Mouse (Mus musculus) intestine, postnatal 0 days (tissue): ENCODE measurements around the gene Lamtor4. TPM values are rescaled to one million over a fixed set of nuclear protein-coding genes. Genes with fewer than 3 reads are reported as not detected.

Source experiments
- ATAC-seq: fragments of 200-750 bp; cut with Nextera tagmentation; 2 replicates; pipeline ENCODE4 v1.8.0; 2017; ENCODE audit warnings: mild to moderate bottlenecking, moderate TSS enrichment, moderate library complexity
- H3K27ac ChIP-seq: fragments of 300-500 bp; sonication (generic); 2 replicates; pipeline ENCODE4 v1.5.1; 2014; ENCODE audit warnings: mild to moderate bottlenecking, low read depth, low read length, moderate library complexity
- H3K27me3 ChIP-seq: fragments of 300-500 bp; sonication (generic); replicated peaks from 2 replicates; pipeline ENCODE4 v1.6.1; 2014; ENCODE audit warnings: low read length, mixed read lengths; ENCODE audit not compliant: control insufficient read depth, insufficient read depth
- H3K36me3 ChIP-seq: fragments of 300-500 bp; sonication (generic); 2 replicates; pipeline ENCODE4 v1.6.1; 2014; ENCODE audit warnings: mild to moderate bottlenecking, moderate library complexity; ENCODE audit not compliant: control insufficient read depth, insufficient read depth
- H3K4me1 ChIP-seq: fragments of 300-500 bp; sonication (generic); replicated peaks from 2 replicates; pipeline ENCODE4 v1.6.1; 2014; ENCODE audit warnings: antibody characterized with exemption, low read length, mixed read lengths; ENCODE audit not compliant: control insufficient read depth, insufficient read depth
- H3K4me2 ChIP-seq: fragments of 300-500 bp; sonication (generic); replicated peaks from 2 replicates; pipeline ENCODE4 v1.6.1; 2014; ENCODE audit warnings: low read depth, mild to moderate bottlenecking, moderate library complexity
- H3K4me3 ChIP-seq: fragments of 300-500 bp; sonication (generic); 2 replicates; pipeline ENCODE4 v1.5.1; 2014; ENCODE audit warnings: low read depth, low read length
- H3K9ac ChIP-seq: fragments of 300-500 bp; sonication (generic); 2 replicates; pipeline ENCODE4 v1.6.1; 2014; ENCODE audit warnings: mild to moderate bottlenecking, low read depth, low read length
- H3K9me3 ChIP-seq: fragments of 300-500 bp; sonication (generic); 2 replicates; pipeline ENCODE4 v1.6.1; 2016; ENCODE audit warnings: mixed run types; ENCODE audit not compliant: control insufficient read depth
- CTCF ChIP-seq: sonication (generic); IDR thresholded peaks from 2 replicates; pipeline ENCODE4 v1.5.1; 2016; ENCODE audit warnings: low read depth, mild to moderate bottlenecking, control low read depth, antibody characterized with exemption, moderate library complexity
- WGBS: fragments of 180-500 bp; shearing (Covaris S2); extraction: QIAGEN DNeasy Blood & Tissue Kit; methylation state at CpG from one replicate; pipeline ENCODE4 v1.1.7; 2014; 5-methylcytosine and 5-hydroxymethylcytosine counted together
- polyA plus RNA-seq: library from polyadenylated mRNA; unstranded; fragments of >200 nt; fragmentation: Nextera tagmentation; extraction: Ambion mirVana; gene quantifications from 2 replicates; pipeline ENCODE4 v1.2.1, GENCODE M21; 2015

The Lamtor4 gene
- polyA plus RNA-seq, 1 experiment from 2014 or later = 124 TPM

DNA sequence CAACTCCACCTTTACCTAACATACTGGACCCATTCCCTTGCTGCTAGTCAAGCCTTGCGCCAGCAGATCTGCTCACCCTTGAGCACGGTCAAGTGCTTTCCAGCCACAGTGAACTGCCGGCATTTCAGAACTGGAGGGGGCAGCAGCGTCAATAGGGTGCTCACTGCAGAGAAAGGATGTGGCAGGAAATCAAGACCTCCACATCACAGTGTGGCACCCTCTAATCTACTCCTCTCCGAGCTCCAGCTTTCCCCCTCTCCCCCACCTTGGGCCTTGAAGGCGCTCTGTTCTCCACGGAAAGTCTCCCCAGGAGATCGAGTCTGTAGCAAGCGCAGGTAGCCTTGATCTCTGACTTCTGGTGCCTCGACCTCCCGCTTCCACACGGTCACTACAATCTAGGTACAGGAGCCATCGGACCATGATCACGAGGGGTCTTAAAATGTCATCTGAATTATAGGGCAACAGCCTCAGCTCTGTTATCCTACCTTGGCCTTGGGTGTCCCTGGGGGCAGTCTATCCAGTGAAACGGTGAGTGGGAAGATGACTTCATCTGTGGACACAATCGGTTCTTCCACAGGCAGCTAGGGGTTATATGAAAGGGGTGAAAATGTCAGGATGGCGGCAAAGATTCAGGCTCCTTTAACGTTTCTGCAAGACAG is 7.4 kb downstream of the Lamtor4 start:
- no peak; the same call in 1 of the 2 replicates for TF ChIP-seq CTCF
- no peak for ATAC-seq
- Histone ChIP-seq H3K27ac (no peak overlapping the region; the same call in 1 of the 2 replicates), H3K9ac (peak overlapping the region; percentile 92), H3K4me1 (0 out of 2 replicates have a peak, but pooled peaks cover 4% of the 10 kb centered on the region), H3K4me2 (peak overlapping the region; percentile 96), H3K9me3 (no peaks in the 10 kb centered on the region), H3K27me3 (no peaks in the 10 kb centered on the region), H3K4me3 (peak overlapping the region; percentile 82), H3K36me3 (peaks cover 32% of the 10 kb centered on the region)
- 59% methylated on average over 18 of the region's 18 CpGs for WGBS

DNA sequence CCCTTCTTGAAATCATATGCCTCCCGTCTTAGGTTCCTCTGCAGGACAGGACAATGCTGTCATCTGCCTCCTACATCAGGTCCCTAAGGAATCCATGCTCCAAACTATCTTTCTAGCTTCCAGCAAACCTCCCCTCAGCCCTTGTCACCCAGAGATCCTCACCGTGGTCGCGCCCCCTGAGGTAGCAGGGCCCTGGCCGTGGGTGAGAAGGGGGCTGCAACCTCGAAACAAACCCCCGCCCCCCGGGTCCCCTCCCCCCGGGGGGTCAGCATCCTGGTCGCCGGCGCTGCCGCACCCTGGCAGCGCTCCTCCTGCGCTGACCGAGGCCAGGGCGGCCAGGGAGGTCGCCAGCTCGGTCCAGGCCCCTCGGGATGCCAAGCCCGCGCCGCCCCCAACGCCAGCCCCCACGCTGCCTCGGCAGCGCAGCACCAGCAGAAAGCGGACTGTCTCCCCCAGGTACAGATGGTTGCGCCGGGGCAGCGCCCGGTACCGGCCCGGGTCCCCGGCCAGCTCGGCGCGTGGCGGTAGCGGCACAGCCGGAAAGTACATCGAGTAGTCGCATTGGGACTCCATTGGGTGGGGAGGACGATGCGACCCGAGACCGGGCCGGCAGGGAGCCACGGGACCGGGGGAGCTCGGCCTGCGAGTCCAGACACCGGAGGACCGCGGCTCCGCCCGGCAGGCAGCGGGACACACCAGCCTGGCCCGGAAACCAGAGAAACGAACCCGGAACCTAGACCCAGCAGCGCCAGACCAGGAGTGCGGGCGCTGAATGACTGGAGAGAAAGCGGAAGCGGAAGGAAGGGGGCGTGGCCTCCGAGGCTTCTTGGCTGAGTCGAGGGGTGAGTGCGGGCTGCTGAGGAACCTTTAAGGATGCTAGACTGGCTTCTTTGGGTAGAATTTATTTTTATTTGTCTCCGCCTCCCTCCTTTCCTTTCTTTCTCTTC is 8.3 kb downstream of the Lamtor4 start, which contains the start of gene BC037034:
BC037034 (minus strand) TSS at position 774 of the 947 bp plus-strand sequence.
- H3K36me3 ChIP-seq = peaks cover 32% of the 10 kb centered on the region
- peak within 1 kb of the TSS; percentile 96 for H3K4me2 ChIP-seq
- H3K27ac ChIP-seq = peak within 1 kb of the TSS; percentile 77
- no peaks in the 10 kb centered on the region for H3K27me3 ChIP-seq
- no peaks in the 10 kb centered on the region for H3K9me3 ChIP-seq
- H3K4me1 ChIP-seq = 0 out of 2 replicates have a peak, but pooled peaks cover 4% of the 10 kb centered on the region
- peak; percentile 81 for ATAC-seq
- 1% methylated on average over 63 of the region's 71 CpGs for WGBS
- peak within 1 kb of the TSS; percentile 92 for H3K9ac ChIP-seq
- peak; percentile 28; the same call in 1 of the 2 replicates for TF ChIP-seq CTCF
- H3K4me3 ChIP-seq = peak within 1 kb of the TSS; percentile 82

DNA sequence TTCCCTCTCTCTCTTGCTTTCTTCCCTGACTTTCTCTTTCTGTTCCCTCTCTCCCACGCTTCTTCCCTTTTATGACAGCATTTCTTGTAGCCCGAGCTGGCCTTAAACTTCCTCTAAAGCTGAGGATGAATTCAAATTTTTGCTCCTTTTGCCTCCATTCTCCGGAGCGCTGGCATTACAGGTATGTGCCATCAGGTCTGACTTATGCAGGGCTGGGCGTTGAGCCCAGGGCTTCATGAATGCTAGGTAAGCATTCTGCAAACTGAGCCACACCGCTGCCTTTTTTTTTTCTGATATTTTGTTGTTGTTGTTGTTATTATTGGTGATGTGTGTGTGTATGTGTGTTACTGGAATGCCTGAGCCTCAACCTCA is 8.9 kb downstream of the Lamtor4 start:
- no peak for TF ChIP-seq CTCF
- ATAC-seq = no peak
- peak overlapping the region; percentile 82 for H3K4me3 ChIP-seq
- 10% methylated on average over 6 of the region's 6 CpGs for WGBS
- H3K27me3 ChIP-seq = no peaks in the 10 kb centered on the region
- no peak overlapping the region for H3K27ac ChIP-seq
- no peaks in the 10 kb centered on the region for H3K9me3 ChIP-seq
- H3K4me1 ChIP-seq = 0 out of 2 replicates have a peak, but pooled peaks cover 4% of the 10 kb centered on the region
- peak overlapping the region; percentile 96 for H3K4me2 ChIP-seq
- peak overlapping the region; percentile 92 for H3K9ac ChIP-seq
- peaks cover 27% of the 10 kb centered on the region for H3K36me3 ChIP-seq

DNA sequence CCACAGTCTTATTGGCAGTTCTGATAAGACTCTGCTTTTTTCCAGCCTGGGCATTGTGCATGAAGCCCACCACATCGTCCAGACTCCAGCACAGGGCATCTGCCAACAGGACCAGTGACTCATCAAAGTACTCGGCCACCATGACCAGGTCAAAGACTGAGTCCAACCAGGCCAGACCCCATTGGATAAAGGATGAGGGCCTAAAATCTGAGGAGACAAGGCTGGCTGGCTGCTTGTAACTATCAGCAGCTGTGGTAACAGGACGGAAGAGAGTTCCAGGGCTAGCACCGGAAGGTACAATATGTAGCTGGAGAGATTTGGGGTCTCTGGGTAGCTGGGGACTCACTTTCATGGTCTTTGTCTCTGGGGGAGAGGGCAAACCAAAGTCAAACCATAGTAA is 10.4 kb downstream of the Lamtor4 start:
- Histone ChIP-seq H3K4me1 (0 out of 2 replicates have a peak, but pooled peaks cover 4% of the 10 kb centered on the region), H3K9me3 (no peaks in the 10 kb centered on the region), H3K9ac (no peak overlapping the region), H3K27ac (no peak overlapping the region), H3K4me2 (no peak overlapping the region), H3K27me3 (no peaks in the 10 kb centered on the region), H3K4me3 (no peak overlapping the region), H3K36me3 (peaks cover 14% of the 10 kb centered on the region)
- whole genome bisulfite sequencing = 96% methylated on average over 4 of the region's 4 CpGs
- no peak for ATAC-seq
- no peak for TF ChIP-seq CTCF

DNA sequence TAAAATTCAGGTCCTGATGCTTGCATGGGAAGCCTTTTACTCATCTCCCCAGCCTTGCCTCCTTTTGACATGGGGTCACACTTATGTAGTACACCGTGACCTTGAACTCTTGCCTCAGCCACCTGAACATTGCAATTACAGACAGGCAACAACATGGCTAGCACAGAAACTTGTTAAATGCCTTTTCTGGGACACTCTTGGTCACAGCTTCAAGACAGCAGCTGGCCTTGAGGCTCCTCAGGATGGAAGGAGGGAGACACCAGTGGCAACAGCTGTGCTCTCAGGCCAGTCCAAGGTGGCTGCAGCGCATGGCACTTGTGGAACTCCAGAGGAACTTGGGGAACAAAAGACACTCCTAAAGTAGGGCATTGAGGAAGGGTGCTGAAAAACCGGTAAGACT is 11.8 kb downstream of the Lamtor4 start:
- no peak for ATAC-seq
- Histone ChIP-seq H3K36me3 (peaks cover under 1% of the 10 kb centered on the region; the same call in 1 of the 2 replicates), H3K9ac (no peak overlapping the region), H3K27me3 (no peaks in the 10 kb centered on the region), H3K27ac (no peak overlapping the region), H3K4me3 (no peak overlapping the region), H3K4me2 (no peak overlapping the region), H3K4me1 (0 out of 2 replicates have a peak, but pooled peaks cover 4% of the 10 kb centered on the region), H3K9me3 (no peaks in the 10 kb centered on the region)
- TF ChIP-seq CTCF = no peak
- WGBS = 90% methylated on average over 3 of the region's 3 CpGs

DNA sequence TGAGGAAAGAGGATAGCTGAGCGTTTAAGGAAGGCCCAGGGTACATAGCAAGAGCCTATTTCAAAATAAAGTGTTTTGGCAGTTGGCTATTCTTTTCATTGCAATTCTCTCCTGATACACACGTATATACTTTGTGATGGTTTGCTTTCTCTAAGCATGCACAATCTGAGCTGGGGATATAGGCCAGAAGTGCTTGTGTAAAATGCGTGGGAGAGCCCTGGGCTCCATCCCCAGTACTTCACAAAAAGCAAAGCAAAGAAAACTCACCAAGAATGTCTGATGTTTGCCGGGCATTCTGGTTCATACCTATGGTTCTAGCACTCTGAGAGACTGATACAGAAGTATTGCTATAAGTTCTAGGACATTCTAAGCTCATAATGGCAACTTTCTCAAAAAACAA is 13.7 kb downstream of the Lamtor4 start:
- Histone ChIP-seq H3K4me2 (no peak overlapping the region), H3K9ac (no peak overlapping the region), H3K4me3 (no peak overlapping the region), H3K27ac (no peak overlapping the region), H3K27me3 (no peaks in the 10 kb centered on the region; the same call in 1 of the 2 replicates), H3K9me3 (no peaks in the 10 kb centered on the region), H3K4me1 (no peaks in the 10 kb centered on the region), H3K36me3 (no peaks in the 10 kb centered on the region)
- WGBS = 80% methylated on average over 4 of the region's 4 CpGs
- no peak for ATAC-seq
- TF ChIP-seq CTCF = no peak
